Mouse (Mus musculus): ENCODE data around the gene Hic1. TPM values are rescaled to one million over a fixed set of nuclear protein-coding genes. Genes with fewer than 3 reads are reported as not detected.

Gene Hic1
- polyA plus RNA-seq, 1 experiment, result not detected

- peak overlapping the region; percentile 69; the same call in 1 of the 2 replicates for H3K27ac ChIP-seq (ENCODE audit: insufficient read depth, low read depth, low read length)
- H3K4me3 ChIP-seq (ENCODE audit: insufficient read depth, low read depth, low read length), result peak overlapping the region; percentile 67
- WGBS, result under 1% methylated on average over 73 of the region's 75 CpGs
- TF ChIP-seq CTCF (IDR thresholded peaks at IDR 0.05; ENCODE audit: insufficient read depth, low read depth, low read length) (no peak), POLR2A (IDR thresholded peaks at IDR 0.05; ENCODE audit: insufficient read depth, low read depth, low read length) (peak; percentile 75)
- H3K4me1 ChIP-seq (ENCODE audit: control insufficient read depth, insufficient read depth, low read length), result peaks cover 26% of the 10 kb centered on the region
These were observed 3.1 kb upstream of the Hic1 start for GRCm38 (mm10) chr11:75172151-75173094.

DNA sequence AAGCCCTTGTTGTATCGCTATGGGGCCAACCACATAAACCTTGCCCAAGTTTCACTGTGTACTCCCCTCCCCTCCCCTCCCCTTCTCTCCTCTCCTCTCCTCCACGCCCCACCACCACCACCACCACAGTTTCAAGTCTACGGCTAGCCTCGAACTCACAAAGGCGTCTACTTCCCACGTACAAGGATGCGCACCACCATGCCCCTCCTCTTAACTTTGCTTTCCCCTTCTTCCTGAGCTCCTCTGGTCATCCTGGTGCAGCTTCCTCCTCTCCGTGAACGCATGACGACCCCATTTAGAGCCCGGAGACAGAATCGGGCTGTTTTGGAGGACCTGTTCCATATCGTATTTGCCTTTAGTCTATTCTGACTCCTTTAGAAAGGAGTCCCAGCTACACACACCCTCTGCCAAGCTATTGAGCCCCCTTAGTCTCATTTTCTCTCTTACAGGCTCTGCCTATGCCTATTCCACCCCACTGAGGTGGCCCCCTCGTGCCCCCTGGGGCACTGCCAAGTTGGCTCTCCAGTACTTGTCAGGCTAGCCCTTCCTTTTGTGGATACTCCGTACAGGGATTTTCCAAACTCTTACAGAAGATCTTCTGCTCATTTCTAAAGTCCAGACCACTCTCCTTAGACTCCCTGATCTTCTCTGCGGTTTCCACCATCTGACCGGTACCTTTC lies 2.0 kb upstream of the Hic1 start:
- TF ChIP-seq POLR2A (IDR thresholded peaks at IDR 0.05; ENCODE audit: insufficient read depth, low read depth, low read length) (no peak), CTCF (IDR thresholded peaks at IDR 0.05; ENCODE audit: insufficient read depth, low read depth, low read length) (no peak)
- 0 out of 2 replicates have a peak overlapping the region, but pooled peaks have one; percentile 16 for H3K27ac ChIP-seq (ENCODE audit: insufficient read depth, low read depth, low read length)
- WGBS, result 13% methylated on average over 17 of the region's 17 CpGs

GRCm38 (mm10) chr11:75170136-75170751 lies 925 bp upstream of the Hic1 start:
- Histone ChIP-seq H3K4me3 (ENCODE audit: insufficient read depth, low read depth, low read length) (peak overlapping the region; percentile 54), H3K27ac (ENCODE audit: insufficient read depth, low read depth, low read length) (peak overlapping the region; percentile 29; the same call in 1 of the 2 replicates), H3K4me1 (ENCODE audit: control insufficient read depth, insufficient read depth, low read length) (peaks cover 40% of the 10 kb centered on the region)
- WGBS, result under 1% methylated on average over 38 of the region's 38 CpGs
- TF ChIP-seq CTCF (IDR thresholded peaks at IDR 0.05; ENCODE audit: insufficient read depth, low read depth, low read length), result no peak; the same call in none of the 2 replicates
- TF ChIP-seq POLR2A (IDR thresholded peaks at IDR 0.05; ENCODE audit: insufficient read depth, low read depth, low read length), result peak; percentile 6; the same call in 1 of the 2 replicates

More for the DNA sequence above, 2.0 kb upstream of the Hic1 start:
- Histone ChIP-seq H3K4me1 (ENCODE audit: control insufficient read depth, insufficient read depth, low read length) (peaks cover 32% of the 10 kb centered on the region), H3K4me3 (ENCODE audit: insufficient read depth, low read depth, low read length) (peak overlapping the region; percentile 67; the same call in 1 of the 2 replicates)

DNA sequence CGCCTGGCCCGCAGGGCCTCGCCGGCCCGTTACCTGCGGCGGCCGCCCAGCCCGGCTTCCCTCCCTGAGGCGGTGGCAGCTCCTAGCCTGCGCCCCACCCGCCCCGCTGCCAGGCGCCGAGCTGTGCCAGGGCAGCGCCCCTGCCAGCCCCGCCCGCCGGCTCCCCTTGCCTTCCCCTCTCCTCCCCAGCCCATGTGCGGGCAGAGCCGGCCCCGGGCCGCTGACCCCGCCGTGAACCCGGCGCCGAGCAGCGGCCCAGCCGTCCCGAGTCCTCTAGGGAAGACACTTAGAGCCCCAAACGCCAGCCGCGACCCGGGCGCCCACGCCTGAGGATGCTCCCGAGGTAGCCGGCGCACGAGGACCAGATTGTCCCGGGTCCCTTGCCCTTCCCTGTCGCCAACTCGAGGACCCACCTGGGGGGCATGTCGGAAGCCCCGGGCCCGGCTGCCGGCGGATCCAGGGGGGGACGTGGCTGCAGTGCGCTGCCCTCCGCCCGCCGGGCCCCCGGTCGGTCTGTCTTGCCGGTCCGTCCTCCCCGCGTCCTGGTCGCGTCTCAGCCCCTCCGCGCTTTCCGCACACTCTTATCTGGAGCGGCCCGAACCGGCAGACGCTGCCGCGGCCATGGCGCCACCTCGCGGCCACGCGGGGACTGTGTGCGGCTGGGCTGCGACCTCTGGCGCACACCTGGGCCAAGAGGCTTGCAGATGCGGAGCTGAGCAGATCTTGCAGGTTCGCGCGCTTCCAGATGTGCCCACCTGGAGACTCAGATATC lies 543 bp downstream of the Hic1 start:
- Histone ChIP-seq H3K4me1 (ENCODE audit: control insufficient read depth, insufficient read depth, low read length) (peaks cover 40% of the 10 kb centered on the region), H3K27ac (ENCODE audit: insufficient read depth, low read depth, low read length) (no peak overlapping the region), H3K4me3 (ENCODE audit: insufficient read depth, low read depth, low read length) (peak overlapping the region; percentile 47)
- TF ChIP-seq POLR2A (IDR thresholded peaks at IDR 0.05; ENCODE audit: insufficient read depth, low read depth, low read length), result no peak
- peak; percentile 86 for TF ChIP-seq CTCF (IDR thresholded peaks at IDR 0.05; ENCODE audit: insufficient read depth, low read depth, low read length)
- WGBS, result 2% methylated on average over 81 of the region's 83 CpGs

- Histone ChIP-seq H3K27ac (ENCODE audit: insufficient read depth, low read depth, low read length) (no peak overlapping the region), H3K4me1 (ENCODE audit: control insufficient read depth, insufficient read depth, low read length) (peaks cover 40% of the 10 kb centered on the region), H3K4me3 (ENCODE audit: insufficient read depth, low read depth, low read length) (peak overlapping the region; percentile 47; the same call in 1 of the 2 replicates)
- 40% methylated on average over 63 of the region's 63 CpGs for WGBS
- TF ChIP-seq POLR2A (IDR thresholded peaks at IDR 0.05; ENCODE audit: insufficient read depth, low read depth, low read length) (no peak), CTCF (IDR thresholded peaks at IDR 0.05; ENCODE audit: insufficient read depth, low read depth, low read length) (no peak)
These were observed 1.4 kb downstream of the Hic1 start for GRCm38 (mm10) chr11:75167643-75168589.

GRCm38 (mm10) chr11:75166861-75167642 lies 2.3 kb downstream of the Hic1 start:
- TF ChIP-seq POLR2A (IDR thresholded peaks at IDR 0.05; ENCODE audit: insufficient read depth, low read depth, low read length), result no peak
- TF ChIP-seq CTCF (IDR thresholded peaks at IDR 0.05; ENCODE audit: insufficient read depth, low read depth, low read length), result 0 out of 2 replicates have a peak, but pooled peaks have one; percentile 22
- Histone ChIP-seq H3K27ac (ENCODE audit: insufficient read depth, low read depth, low read length) (no peak overlapping the region), H3K4me3 (ENCODE audit: insufficient read depth, low read depth, low read length) (0 out of 2 replicates have a peak overlapping the region, but pooled peaks have one; percentile 2), H3K4me1 (ENCODE audit: control insufficient read depth, insufficient read depth, low read length) (peaks cover 39% of the 10 kb centered on the region)
- 34% methylated on average over 68 of the region's 68 CpGs for WGBS

Measured in olfactory bulb, adult 2 months (tissue).